Mouse (Mus musculus): ENCODE measurements at regions not wholly inside any gene's neighbourhood (a gene's known extent, or its start where the extent isn't known, plus 50 kb on each side); places are given as distances from the start of the nearest gene placed in this dataset.

DNA sequence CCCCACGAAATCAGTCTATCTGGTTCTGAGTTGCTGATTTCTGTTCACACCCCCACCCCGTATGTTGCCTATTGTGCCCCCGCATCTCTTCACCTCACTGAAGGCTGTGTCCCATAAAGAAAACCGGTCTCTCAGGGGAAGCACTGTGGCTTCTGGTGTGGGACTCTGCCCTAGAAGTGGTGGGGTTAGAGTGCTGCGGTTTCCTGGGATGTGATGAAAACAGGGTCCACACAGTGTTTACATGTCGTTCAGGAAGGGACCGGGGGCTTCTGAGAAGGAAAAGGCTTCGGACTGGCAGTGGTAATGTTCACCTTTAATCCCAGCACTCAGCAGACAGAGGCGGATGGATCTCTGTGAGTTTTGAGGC lies 188.4 kb upstream of the Hnrnpa3 start:
- no peak overlapping the region for H3K4me2 ChIP-seq (ENCODE audit: low read depth)
- no peaks in the 10 kb centered on the region for H3K27me3 ChIP-seq (ENCODE audit: control insufficient read depth, insufficient read depth, low read length)
- peaks cover 3% of the 10 kb centered on the region; the same call in 1 of the 2 replicates for H3K4me1 ChIP-seq (ENCODE audit: control insufficient read depth, insufficient read depth, low read length)
- H3K9me3 ChIP-seq (ENCODE audit: control insufficient read depth, low read length) = no peaks in the 10 kb centered on the region
- peak overlapping the region; percentile 32 for H3K9ac ChIP-seq (ENCODE audit: low read length)
- ATAC-seq (ENCODE audit: insufficient read depth, low FRiP score, low TSS enrichment) (peak; percentile 27; the same call in 1 of the 2 replicates), DNase-seq (ENCODE audit: low spot score) (no peak)
- H3K4me3 ChIP-seq (ENCODE audit: low read depth, low read length) = no peak overlapping the region
- H3K27ac ChIP-seq (ENCODE audit: low read depth, low read length) = peak overlapping the region; percentile 57; the same call in 1 of the 2 replicates
- 55% methylated on average over 9 of the region's 9 CpGs for WGBS
- H3K36me3 ChIP-seq (ENCODE audit: control insufficient read depth, insufficient read depth, low read length) = no peaks in the 10 kb centered on the region

DNA sequence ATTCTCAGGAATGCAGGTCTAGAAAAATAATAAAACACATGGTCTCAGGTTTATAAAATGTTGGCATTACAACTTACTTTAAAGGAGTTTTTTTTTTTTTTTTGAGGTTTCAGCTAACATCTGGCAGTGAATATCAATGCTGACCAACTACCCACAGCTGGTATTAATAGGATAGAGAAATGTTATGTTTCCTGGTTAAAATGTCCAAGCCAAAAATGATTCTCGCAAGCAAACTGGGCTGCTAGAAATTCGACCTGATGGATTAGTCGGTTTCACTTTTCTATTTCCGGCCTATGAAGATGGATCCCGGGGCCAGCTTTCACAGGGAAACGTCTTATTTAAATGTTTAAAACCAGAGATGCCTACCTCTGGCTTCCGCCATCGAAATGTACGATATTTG lies 186.6 kb upstream of the Hnrnpa3 start:
- WGBS = 84% methylated on average over 9 of the region's 9 CpGs
- no peaks in the 10 kb centered on the region for H3K9me3 ChIP-seq (ENCODE audit: control insufficient read depth, low read length)
- peaks cover 3% of the 10 kb centered on the region; the same call in 1 of the 2 replicates for H3K4me1 ChIP-seq (ENCODE audit: control insufficient read depth, insufficient read depth, low read length)
- H3K4me3 ChIP-seq (ENCODE audit: low read depth, low read length) = no peak overlapping the region
- no peak overlapping the region for H3K27ac ChIP-seq (ENCODE audit: low read depth, low read length)
- no peak for ATAC-seq (ENCODE audit: insufficient read depth, low FRiP score, low TSS enrichment)
- no peak overlapping the region for H3K9ac ChIP-seq (ENCODE audit: low read length)
- DNase-seq (ENCODE audit: low spot score) = no peak
- H3K27me3 ChIP-seq (ENCODE audit: control insufficient read depth, insufficient read depth, low read length) = no peaks in the 10 kb centered on the region
- H3K36me3 ChIP-seq (ENCODE audit: control insufficient read depth, insufficient read depth, low read length) = no peaks in the 10 kb centered on the region
- no peak overlapping the region for H3K4me2 ChIP-seq (ENCODE audit: low read depth)

DNA sequence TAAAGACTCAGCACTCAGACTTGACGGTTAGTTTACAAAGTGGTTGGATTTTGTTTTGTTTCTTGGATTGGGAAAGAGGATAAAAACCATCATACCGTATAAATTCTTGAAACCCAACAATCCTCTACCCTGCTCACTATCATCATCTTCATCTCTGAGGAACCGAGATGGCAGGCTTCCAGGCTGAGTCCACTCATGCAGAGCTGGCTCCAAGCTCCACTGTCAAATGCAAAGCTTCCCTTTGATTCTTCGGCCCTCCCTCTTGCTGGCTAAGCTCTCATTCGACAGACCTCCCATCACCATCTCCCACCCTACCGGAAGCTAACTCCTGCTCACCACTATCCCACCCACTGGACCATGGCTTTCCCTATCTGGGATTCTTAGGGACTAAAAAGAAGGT lies 184.6 kb upstream of the Hnrnpa3 start:
- Histone ChIP-seq H3K4me2 (ENCODE audit: low read depth) (no peak overlapping the region), H3K4me1 (ENCODE audit: control insufficient read depth, insufficient read depth, low read length) (peaks cover 3% of the 10 kb centered on the region; the same call in 1 of the 2 replicates), H3K9me3 (ENCODE audit: control insufficient read depth, low read length) (no peaks in the 10 kb centered on the region), H3K27ac (ENCODE audit: low read depth, low read length) (no peak overlapping the region), H3K4me3 (ENCODE audit: low read depth, low read length) (no peak overlapping the region), H3K27me3 (ENCODE audit: control insufficient read depth, insufficient read depth, low read length) (no peaks in the 10 kb centered on the region), H3K36me3 (ENCODE audit: control insufficient read depth, insufficient read depth, low read length) (no peaks in the 10 kb centered on the region), H3K9ac (ENCODE audit: low read length) (no peak overlapping the region)
- DNase-seq (ENCODE audit: low spot score) (no peak), ATAC-seq (ENCODE audit: insufficient read depth, low FRiP score, low TSS enrichment) (no peak)
- WGBS = 51% methylated on average over 6 of the region's 6 CpGs

DNA sequence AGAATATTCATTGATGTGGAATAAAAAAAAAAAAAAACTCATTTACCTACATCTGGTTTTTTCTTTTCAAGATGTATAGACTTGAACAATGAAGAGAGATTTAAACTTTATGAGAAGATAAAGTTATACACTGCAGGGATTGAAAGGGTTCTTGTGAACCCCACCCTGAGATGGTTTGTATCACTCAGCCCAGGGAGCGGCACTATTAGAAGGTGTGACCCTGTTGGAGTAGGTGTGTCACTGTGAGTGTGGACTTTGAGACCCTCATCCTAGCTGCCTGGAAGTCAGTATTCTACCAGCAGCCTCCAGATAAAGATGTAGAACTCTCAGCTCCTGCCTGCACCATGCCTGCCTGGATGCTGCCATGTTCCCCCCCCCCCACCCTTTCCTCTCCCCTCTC lies 182.7 kb upstream of the Hnrnpa3 start:
- no peaks in the 10 kb centered on the region for H3K4me1 ChIP-seq (ENCODE audit: control insufficient read depth, insufficient read depth, low read length)
- 71% methylated on average over 1 of the region's 1 CpGs for WGBS
- no peak overlapping the region for H3K9ac ChIP-seq (ENCODE audit: low read length)
- no peaks in the 10 kb centered on the region for H3K36me3 ChIP-seq (ENCODE audit: control insufficient read depth, insufficient read depth, low read length)
- H3K4me2 ChIP-seq (ENCODE audit: low read depth) = no peak overlapping the region
- H3K4me3 ChIP-seq (ENCODE audit: low read depth, low read length) = no peak overlapping the region
- H3K27me3 ChIP-seq (ENCODE audit: control insufficient read depth, insufficient read depth, low read length) = no peaks in the 10 kb centered on the region
- no peak overlapping the region for H3K27ac ChIP-seq (ENCODE audit: low read depth, low read length)
- no peak for DNase-seq (ENCODE audit: low spot score)
- no peak for ATAC-seq (ENCODE audit: insufficient read depth, low FRiP score, low TSS enrichment)
- H3K9me3 ChIP-seq (ENCODE audit: control insufficient read depth, low read length) = no peaks in the 10 kb centered on the region

DNA sequence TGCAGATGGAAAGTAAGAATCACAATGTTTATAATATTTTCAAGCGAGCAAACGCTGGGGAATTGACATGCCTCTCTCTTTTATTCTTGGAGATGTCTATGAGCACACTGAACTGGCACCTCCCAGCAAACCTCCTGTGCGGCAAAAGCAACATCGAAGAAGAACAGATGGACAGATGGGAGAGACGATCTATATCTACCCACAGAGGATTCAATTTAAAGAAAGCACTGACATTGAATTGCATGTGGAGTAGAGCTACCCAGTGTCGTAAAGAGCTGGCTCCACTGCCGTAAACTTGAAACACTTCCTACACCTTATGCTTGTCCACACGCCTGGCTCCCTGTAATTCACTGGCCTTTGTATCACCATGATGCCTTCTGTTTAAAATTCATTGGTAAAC lies 182.0 kb upstream of the Hnrnpa3 start:
- no peak overlapping the region for H3K27ac ChIP-seq (ENCODE audit: low read depth, low read length)
- DNase-seq (ENCODE audit: low spot score) (no peak), ATAC-seq (ENCODE audit: insufficient read depth, low FRiP score, low TSS enrichment) (no peak)
- no peaks in the 10 kb centered on the region for H3K9me3 ChIP-seq (ENCODE audit: control insufficient read depth, low read length)
- H3K9ac ChIP-seq (ENCODE audit: low read length) = no peak overlapping the region
- H3K27me3 ChIP-seq (ENCODE audit: control insufficient read depth, insufficient read depth, low read length) = no peaks in the 10 kb centered on the region
- H3K4me2 ChIP-seq (ENCODE audit: low read depth) = no peak overlapping the region
- no peaks in the 10 kb centered on the region for H3K36me3 ChIP-seq (ENCODE audit: control insufficient read depth, insufficient read depth, low read length)
- WGBS = 65% methylated on average over 8 of the region's 8 CpGs
- no peaks in the 10 kb centered on the region for H3K4me1 ChIP-seq (ENCODE audit: control insufficient read depth, insufficient read depth, low read length)
- H3K4me3 ChIP-seq (ENCODE audit: low read depth, low read length) = no peak overlapping the region

DNA sequence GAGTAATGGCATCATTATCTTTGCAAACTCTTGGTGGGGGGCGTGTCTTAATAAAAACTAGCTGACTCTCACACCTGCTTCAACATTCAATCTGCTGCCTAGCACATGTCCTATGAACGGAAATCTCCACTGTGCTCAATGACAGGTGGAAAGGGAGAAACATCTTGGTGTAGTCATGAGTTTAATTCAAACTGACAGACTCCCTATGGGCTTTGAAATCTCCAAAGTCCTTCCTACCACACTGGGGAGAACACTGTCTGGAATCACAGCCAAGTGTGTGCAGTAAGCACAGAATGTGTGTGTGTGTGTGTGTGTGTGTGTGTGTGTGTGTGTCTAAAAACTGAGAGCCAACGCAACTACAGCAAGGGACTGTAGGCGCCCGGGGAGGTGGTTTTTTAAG lies 179.5 kb upstream of the Hnrnpa3 start:
- no peak overlapping the region for H3K4me3 ChIP-seq (ENCODE audit: low read depth, low read length)
- 88% methylated on average over 5 of the region's 5 CpGs for WGBS

DNA sequence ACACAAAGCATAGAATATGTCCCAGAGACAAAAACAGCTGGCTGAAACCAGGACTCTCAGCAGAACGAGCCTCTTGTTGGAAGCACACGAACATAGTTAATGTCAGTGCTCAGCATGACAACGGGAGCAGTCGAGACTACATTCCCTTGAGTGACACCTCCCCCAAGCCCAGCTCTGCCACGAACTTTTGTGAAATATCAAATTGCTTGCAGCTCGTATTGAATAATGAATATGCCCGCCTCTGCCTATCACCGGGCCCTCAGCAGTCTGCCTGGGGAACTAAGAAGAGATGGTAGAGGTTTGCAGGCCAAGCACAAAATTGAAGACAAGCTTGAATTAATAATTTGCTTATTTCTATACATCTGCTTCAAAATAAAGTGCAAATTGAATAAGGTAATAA lies 177.2 kb upstream of the Hnrnpa3 start:
- DNase-seq (ENCODE audit: low spot score) (no peak), ATAC-seq (ENCODE audit: insufficient read depth, low FRiP score, low TSS enrichment) (no peak)
- Histone ChIP-seq H3K9ac (ENCODE audit: low read length) (no peak overlapping the region), H3K4me3 (ENCODE audit: low read depth, low read length) (no peak overlapping the region), H3K4me2 (ENCODE audit: low read depth) (no peak overlapping the region), H3K27ac (ENCODE audit: low read depth, low read length) (no peak overlapping the region), H3K4me1 (ENCODE audit: control insufficient read depth, insufficient read depth, low read length) (peaks cover 3% of the 10 kb centered on the region; the same call in 1 of the 2 replicates), H3K36me3 (ENCODE audit: control insufficient read depth, insufficient read depth, low read length) (no peaks in the 10 kb centered on the region), H3K9me3 (ENCODE audit: control insufficient read depth, low read length) (no peaks in the 10 kb centered on the region), H3K27me3 (ENCODE audit: control insufficient read depth, insufficient read depth, low read length) (no peaks in the 10 kb centered on the region)
- 62% methylated on average over 8 of the region's 8 CpGs for WGBS

More for the DNA sequence above, 179.5 kb upstream of the Hnrnpa3 start:
- DNase-seq (ENCODE audit: low spot score) = no peak
- Histone ChIP-seq H3K27ac (ENCODE audit: low read depth, low read length) (no peak overlapping the region), H3K4me1 (ENCODE audit: control insufficient read depth, insufficient read depth, low read length) (peaks cover 3% of the 10 kb centered on the region; the same call in 1 of the 2 replicates), H3K4me2 (ENCODE audit: low read depth) (no peak overlapping the region), H3K9ac (ENCODE audit: low read length) (no peak overlapping the region), H3K9me3 (ENCODE audit: control insufficient read depth, low read length) (no peaks in the 10 kb centered on the region), H3K36me3 (ENCODE audit: control insufficient read depth, insufficient read depth, low read length) (no peaks in the 10 kb centered on the region), H3K27me3 (ENCODE audit: control insufficient read depth, insufficient read depth, low read length) (no peaks in the 10 kb centered on the region)
- ATAC-seq (ENCODE audit: insufficient read depth, low FRiP score, low TSS enrichment) = no peak

DNA sequence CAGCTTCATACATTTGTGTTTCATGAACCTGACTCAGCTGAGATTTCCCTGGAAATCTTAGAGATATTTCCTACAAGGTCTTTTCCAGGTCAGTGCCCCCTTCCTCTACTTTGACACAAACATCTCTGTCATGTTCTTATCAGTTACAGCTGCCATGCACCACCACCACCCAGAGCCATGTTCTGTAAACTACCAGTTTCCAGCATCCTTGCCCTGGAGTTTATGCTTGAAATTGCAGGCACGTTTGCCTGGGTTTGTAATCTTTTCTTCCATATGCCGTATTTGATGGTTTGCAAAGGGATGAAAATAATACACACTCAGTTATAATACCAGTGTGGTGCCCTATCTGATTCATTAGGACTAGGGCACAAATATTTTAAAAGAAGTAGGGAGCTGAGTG lies 176.6 kb upstream of the Hnrnpa3 start:
- DNase-seq (ENCODE audit: low spot score) (no peak), ATAC-seq (ENCODE audit: insufficient read depth, low FRiP score, low TSS enrichment) (no peak)
- Histone ChIP-seq H3K4me3 (ENCODE audit: low read depth, low read length) (no peak overlapping the region), H3K27ac (ENCODE audit: low read depth, low read length) (no peak overlapping the region), H3K27me3 (ENCODE audit: control insufficient read depth, insufficient read depth, low read length) (no peaks in the 10 kb centered on the region), H3K4me1 (ENCODE audit: control insufficient read depth, insufficient read depth, low read length) (peaks cover 3% of the 10 kb centered on the region; the same call in 1 of the 2 replicates), H3K9ac (ENCODE audit: low read length) (no peak overlapping the region), H3K4me2 (ENCODE audit: low read depth) (no peak overlapping the region), H3K36me3 (ENCODE audit: control insufficient read depth, insufficient read depth, low read length) (no peaks in the 10 kb centered on the region), H3K9me3 (ENCODE audit: control insufficient read depth, low read length) (no peaks in the 10 kb centered on the region)
- 78% methylated on average over 2 of the region's 2 CpGs for WGBS

DNA sequence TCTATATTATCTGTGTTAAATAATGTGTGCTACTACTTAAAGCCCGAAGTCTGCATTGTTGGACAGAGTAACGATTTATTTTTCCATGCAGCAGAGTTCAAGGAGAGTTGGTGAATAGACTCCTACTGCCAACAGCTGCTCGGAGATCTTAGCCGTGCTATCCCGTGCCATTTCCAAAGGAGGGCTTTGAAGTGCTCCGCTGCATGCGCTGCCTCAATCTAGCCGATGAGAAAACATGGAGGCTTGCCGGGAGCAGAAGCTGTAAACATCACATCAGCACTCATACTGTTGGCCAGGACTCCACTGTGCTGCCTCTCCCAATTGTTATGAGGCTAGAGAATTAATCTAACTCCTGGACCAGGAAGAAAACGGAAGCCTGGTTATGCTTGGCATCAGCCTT lies 174.1 kb upstream of the Hnrnpa3 start:
- Histone ChIP-seq H3K27me3 (ENCODE audit: control insufficient read depth, insufficient read depth, low read length) (no peaks in the 10 kb centered on the region), H3K9me3 (ENCODE audit: control insufficient read depth, low read length) (no peaks in the 10 kb centered on the region), H3K27ac (ENCODE audit: low read depth, low read length) (no peak overlapping the region), H3K4me2 (ENCODE audit: low read depth) (no peak overlapping the region; the same call in 1 of the 2 replicates), H3K4me3 (ENCODE audit: low read depth, low read length) (no peak overlapping the region), H3K36me3 (ENCODE audit: control insufficient read depth, insufficient read depth, low read length) (no peaks in the 10 kb centered on the region), H3K4me1 (ENCODE audit: control insufficient read depth, insufficient read depth, low read length) (peaks cover 3% of the 10 kb centered on the region; the same call in 1 of the 2 replicates), H3K9ac (ENCODE audit: low read length) (no peak overlapping the region)
- DNase-seq (ENCODE audit: low spot score) (no peak), ATAC-seq (ENCODE audit: insufficient read depth, low FRiP score, low TSS enrichment) (no peak)
- 45% methylated on average over 10 of the region's 10 CpGs for WGBS
